Mouse (Mus musculus) layer of hippocampus, postnatal 25 days (tissue): ENCODE results near the gene Sult2b1. TPM values are rescaled to one million over a fixed set of nuclear protein-coding genes. Genes with fewer than 3 reads are reported as not detected.

Experiments
- total RNA-seq, 2 experiments: library from RNA; stranded (reverse); gene quantifications; 2 replicates each; pipeline ENCODE4 v1.2.3; 2021

The Sult2b1 gene
- total RNA-seq, 2 experiments from 2014 or later, result 6.8 to 9.1 TPM

Other genes with a start within 250 kb of the Sult2b1 start
- under 1 TPM in 1 of 2 experiments, not detected in 1; 0.54 TPM for gene Hsd17b14, start 229.8 kb downstream of the Sult2b1 start, total RNA-seq
- 10 to 100 TPM; 20.5 to 23.4 TPM for gene Bcat2, start 214.5 kb downstream of the Sult2b1 start, total RNA-seq
- gene Fgf21, start 169.2 kb downstream of the Sult2b1 start, total RNA-seq, result not detected
- gene Fut1, start 167.4 kb downstream of the Sult2b1 start, total RNA-seq, result not detected
- gene Izumo1, start 162.9 kb downstream of the Sult2b1 start, total RNA-seq, result not detected
- gene Rasip1, start 157.2 kb downstream of the Sult2b1 start, total RNA-seq, result 1 to 10 TPM; 6.1 to 6.5 TPM
- gene Mamstr, start 144.7 kb downstream of the Sult2b1 start, total RNA-seq, result 1 to 10 TPM; 3.1 to 3.4 TPM
- gene Fut2, start 118.3 kb downstream of the Sult2b1 start, total RNA-seq, result under 1 TPM; 0.31 to 0.32 TPM
- gene Ntn5, start 100.6 kb downstream of the Sult2b1 start, total RNA-seq, result 1 to 10 TPM; 3.4 to 4.5 TPM
- under 1 TPM; 0.80 to 0.86 TPM for gene Sec1, start 90.3 kb downstream of the Sult2b1 start, total RNA-seq
- gene Car11, start 84.8 kb downstream of the Sult2b1 start, total RNA-seq, result 100 to 1,000 TPM; 164 to 190 TPM
- gene Dbp, start 79.6 kb downstream of the Sult2b1 start, total RNA-seq, result 10 to 100 TPM; 65.3 to 80.4 TPM
- 100 to 1,000 TPM; 342 to 393 TPM for gene Rpl18, start 69.2 kb downstream of the Sult2b1 start, total RNA-seq
- 10 to 100 TPM; 33.7 to 34.7 TPM for gene Sphk2, start 66.7 kb downstream of the Sult2b1 start, total RNA-seq
- gene Fam83e, start 63.5 kb downstream of the Sult2b1 start, total RNA-seq, result under 1 TPM; 0.12 to 0.21 TPM
- gene Spaca4, start 58.9 kb downstream of the Sult2b1 start, total RNA-seq, result not detected
- 100 to 1,000 TPM; 256 to 314 TPM for gene Lmtk3, start 931 bp downstream of the Sult2b1 start, total RNA-seq
- gene Cyth2, start 29.9 kb upstream of the Sult2b1 start, total RNA-seq, result 100 to 1,000 TPM; 153 to 154 TPM
- gene Kcnj14, start 40.1 kb upstream of the Sult2b1 start, total RNA-seq, result 1 to 10 TPM; 1.4 to 2.6 TPM
- 10 to 100 TPM; 20.0 to 20.8 TPM for gene Grwd1, start 46.3 kb upstream of the Sult2b1 start, total RNA-seq
- 10 to 100 TPM; 74.9 to 75.2 TPM for gene Kdelr1, start 88.1 kb upstream of the Sult2b1 start, total RNA-seq
- gene Grin2d, start 93.7 kb upstream of the Sult2b1 start, total RNA-seq, result 10 to 100 TPM; 11.2 to 12.7 TPM
- not detected for gene Syngr4, start 112.0 kb upstream of the Sult2b1 start, total RNA-seq
- gene Tmem143, start 112.3 kb upstream of the Sult2b1 start, total RNA-seq, result 10 to 100 TPM; 22.5 to 24.6 TPM
- 1 to 10 TPM; 2.2 to 2.5 TPM for gene Emp3, start 136.7 kb upstream of the Sult2b1 start, total RNA-seq
- 1 to 10 TPM; 3.1 to 3.2 TPM for gene Ccdc114, start 139.4 kb upstream of the Sult2b1 start, total RNA-seq
- gene Abcc6, start 245.6 kb upstream of the Sult2b1 start, total RNA-seq, result 1 to 10 TPM; 2.3 to 4.3 TPM
- 100 to 1,000 TPM; 103 to 109 TPM for gene Nomo1, start 249.0 kb upstream of the Sult2b1 start, total RNA-seq